Mouse (Mus musculus) frontal cortex, adult 2 months (tissue): ENCODE results near the gene Orai3. TPM values are rescaled to one million over a fixed set of nuclear protein-coding genes. Genes with fewer than 3 reads are reported as not detected.
"Not testable (repeated sequence)": the region's sequence is repeated elsewhere in the genome, so short reads cannot be mapped to it uniquely, and the experiment has no call there.

Source experiments
- DNase-seq, 2 experiments: peaks; one replicate each; pipeline ENCODE4 v3.0.0; 2022; ENCODE audit warnings: low spot score in 1 of 2; ENCODE audit errors: extremely low spot score in 1 of 2
- polyA plus RNA-seq: library from polyadenylated mRNA; depleted of rRNA; stranded (reverse); fragments of >200 nt; gene quantifications from 2 replicates; pipeline ENCODE4 v1.2.3, GENCODE M21; 2012; rRNA removed

Orai3 gene
- polyA plus RNA-seq, result 19.9 and 20.6 TPM in 2 replicates

DNA sequence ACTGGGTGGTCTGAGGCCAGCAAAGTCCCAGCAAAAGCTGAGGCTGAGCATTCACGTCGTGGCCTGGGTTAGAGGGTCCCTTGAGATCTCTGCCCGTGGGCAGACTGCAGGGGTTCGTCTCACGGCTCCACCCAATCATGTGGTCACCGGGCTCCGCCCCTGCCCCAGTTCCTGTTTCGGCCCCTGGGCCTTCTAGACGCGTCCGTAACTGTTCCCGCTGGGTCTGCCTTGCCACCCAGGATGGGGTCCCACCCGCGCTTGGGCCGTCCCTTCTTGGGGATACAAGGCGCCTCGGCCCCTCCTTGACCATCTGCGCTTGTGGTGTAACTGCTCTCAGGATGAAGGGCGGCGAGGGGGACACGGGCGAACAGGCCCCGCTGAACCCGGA is at the start of gene Orai3:
TSS of gene Orai3 (plus strand) at position 165 of the 388 bp plus-strand sequence.
- DNase-seq, result peak; percentile 79 to 87

DNA sequence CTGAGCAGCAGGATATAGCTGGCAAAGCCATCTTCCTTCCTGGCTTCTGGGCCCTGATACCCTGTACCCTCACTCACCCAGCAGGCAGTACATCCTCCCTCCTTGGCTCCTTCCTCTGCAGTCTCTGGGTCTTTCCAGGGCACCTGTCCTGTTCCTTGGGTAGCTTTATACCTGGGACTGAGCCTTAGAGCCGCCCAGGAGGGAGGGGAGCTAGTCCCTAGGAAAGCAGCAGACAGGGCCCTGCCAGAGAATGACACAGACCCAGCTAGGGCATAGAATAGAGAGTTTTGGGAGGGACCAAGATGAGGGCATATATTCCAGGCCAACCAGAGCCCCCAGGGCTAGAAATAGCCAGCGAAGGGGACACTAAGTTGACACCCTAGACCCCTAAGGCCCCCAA is 44.1 kb upstream of the Orai3 start:
- no peak for DNase-seq

DNA sequence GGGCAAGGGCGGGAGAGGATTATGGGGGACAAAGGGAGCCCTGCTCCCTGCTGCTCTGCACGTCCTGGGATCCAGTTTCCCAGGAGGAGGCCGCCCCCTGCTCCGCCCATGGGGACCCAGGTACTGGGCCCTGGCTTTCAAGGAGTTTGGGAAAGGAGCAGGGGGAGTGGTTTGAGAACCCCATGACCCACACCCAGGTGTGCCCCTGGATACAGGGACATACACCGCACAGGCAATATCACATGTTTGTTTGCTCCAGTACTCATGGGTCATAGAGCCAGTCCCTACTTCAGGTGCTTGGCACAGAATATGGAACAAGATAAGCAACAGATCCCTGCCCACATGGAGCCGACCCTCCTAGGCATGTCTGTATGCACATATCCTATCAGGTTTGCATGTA is 43.7 kb upstream of the Orai3 start:
- no peak for DNase-seq

DNA sequence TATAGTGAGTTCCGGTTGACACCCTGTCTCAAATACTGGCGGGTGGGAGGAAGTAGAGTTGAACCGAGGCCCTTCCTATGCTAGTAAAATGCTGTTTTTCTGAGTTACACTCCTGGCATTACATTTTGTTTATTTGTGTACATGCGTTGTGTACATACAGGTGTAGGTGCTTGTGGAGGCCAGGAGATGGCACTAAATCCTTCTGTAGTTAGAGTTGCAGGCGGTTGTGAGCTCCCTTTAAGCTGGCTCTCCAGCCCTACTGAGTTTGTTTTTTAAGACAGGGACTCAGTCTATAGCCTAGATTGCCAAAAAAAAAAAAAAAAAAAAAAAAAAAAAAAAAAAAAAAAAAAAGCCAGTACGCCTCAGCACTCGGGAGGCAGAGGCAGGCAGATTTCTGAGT is 41.7 kb upstream of the Orai3 start:
- no peak for DNase-seq

DNA sequence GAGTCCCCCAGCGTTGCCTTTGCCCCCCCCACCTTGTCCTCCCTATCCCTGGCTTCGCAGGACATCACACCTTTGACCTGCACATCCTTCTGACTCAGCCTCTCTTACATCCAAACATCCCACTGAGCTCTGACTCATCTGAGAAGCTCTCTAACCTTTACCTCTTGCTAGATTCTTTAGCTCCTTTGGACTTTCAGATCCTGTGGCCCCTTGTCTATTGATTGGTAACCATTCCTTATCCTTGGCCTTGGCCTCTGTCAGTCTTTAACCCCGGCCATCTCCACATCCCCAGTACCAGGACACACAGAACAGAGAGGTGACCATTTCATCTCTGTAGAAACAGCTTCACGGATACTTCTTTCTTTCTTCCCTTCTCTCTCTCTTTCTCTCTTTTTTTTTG is 39.4 kb upstream of the Orai3 start:
- DNase-seq, result no peak

DNA sequence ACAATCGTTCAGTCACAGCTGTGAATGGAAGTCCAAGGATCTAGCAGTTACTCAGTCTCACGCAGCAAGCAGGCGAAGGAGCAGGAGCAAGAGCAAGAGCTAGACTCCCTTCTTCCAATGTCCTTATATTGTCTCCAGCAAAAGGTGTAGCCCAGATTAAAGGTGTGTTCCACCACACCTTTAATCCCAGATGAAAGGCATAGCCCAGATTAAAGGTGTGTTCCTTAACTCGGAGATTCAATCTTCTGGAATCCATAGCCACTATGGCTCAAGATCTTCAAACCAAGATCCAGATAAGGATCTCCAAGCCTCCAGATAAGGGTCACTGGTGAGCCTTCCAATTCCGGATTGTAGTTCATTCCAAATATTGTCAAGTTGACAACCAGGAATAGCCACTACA is 37.5 kb upstream of the Orai3 start, which contains the start of gene Ctf2:
TSS of gene Ctf2 (minus strand) at position 101 of the 400 bp plus-strand sequence.
- DNase-seq, result not testable (repeated sequence)

DNA sequence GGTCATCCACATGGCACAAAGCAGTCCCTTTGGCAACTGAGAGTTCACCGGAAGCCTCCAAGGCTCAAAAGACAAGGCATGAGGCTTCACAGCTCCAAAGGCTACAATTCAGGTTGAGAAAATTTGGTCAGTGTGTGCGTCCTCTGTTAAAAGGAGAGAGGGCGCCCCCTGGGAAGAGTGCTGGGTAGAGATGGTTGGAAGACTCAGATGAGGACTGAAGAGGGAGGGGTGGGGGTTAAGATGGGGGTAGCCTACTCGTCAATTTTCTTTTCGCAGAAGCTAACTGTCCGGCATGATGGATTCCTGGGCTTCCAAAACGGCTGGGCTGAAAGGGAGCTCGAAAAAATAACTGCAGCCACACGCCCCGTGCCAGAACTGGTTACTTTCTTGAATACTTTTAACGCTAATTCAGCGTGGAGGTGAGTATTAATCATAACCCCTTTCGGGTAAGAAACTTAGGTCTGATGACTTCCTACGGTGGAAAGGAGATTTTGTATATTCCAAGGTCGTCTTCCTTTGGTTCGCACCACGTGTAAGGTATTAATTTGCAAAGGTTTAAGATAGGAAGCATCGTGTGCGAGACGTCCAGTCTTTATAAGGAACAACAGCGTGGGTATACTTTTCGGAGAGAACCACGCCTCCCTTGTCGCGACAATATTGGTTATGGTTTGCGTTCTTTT is 25.1 kb upstream of the Orai3 start, which contains the start of gene Fbxl19:
TSS of gene Fbxl19 (plus strand) at position 178 of the 680 bp plus-strand sequence.
- peak in 1 of 2 experiments; percentile 85 for DNase-seq

DNA sequence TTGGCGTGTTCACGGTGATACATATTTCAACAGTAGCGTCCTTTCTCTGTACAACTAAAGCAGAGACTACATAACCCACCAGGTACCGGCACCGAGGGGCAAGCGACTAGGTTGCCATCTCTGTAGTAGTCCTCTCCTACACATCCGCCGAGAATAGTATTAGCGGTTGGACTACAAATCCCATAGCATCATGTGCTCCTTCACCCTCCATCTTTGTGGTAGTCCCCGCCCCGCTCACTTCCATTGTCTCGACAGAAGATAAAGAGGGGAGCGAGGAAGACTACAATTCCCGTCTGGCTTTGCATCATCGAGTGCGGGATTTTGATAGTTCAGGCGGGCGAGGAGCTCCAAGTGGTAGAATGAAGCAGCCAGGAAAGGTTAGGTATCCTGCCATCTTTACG is 24.4 kb upstream of the Orai3 start:
- DNase-seq, result peak; percentile 97

DNA sequence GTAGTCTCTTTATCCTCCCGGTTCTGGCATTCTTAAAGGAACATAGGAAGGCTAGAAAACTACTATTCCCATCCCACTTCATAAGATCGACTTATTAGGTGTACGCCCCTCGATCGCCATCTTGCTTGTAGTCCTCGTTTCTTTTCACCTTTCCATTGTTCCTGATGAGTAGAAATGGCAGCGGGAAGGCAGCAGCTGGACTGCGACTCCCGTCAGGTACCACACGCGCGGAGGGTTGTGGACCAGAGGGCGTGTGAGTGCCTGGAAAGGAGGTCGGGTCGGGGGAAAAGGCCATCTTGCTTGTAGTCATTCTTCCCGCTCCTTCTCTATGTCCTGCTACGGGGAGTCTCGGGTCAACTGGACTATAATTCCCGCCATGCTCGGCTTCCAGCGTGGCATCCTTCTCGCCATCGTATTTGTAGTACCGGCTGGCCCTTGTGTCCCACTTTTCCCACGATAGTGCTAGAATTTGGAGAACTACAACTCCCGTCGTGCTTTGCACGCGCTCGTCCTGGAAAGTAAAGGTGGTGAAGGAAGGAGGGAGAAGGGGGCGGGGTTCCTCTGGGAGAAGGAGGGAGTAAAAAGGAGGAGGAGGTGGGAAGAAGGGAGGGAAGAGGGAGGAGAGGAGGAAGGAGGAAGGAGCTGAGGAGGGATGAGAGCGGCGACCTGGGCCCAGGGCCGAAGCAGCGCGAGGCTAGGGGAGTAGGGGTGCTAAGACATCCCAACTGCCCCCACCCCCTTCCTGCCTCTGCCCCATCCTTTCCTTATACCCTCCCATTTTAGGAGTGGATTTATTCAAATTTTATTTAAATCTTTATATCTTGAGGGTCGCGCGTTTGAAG is 23.7 kb upstream of the Orai3 start:
- peak; percentile 99 to 100 for DNase-seq

DNA sequence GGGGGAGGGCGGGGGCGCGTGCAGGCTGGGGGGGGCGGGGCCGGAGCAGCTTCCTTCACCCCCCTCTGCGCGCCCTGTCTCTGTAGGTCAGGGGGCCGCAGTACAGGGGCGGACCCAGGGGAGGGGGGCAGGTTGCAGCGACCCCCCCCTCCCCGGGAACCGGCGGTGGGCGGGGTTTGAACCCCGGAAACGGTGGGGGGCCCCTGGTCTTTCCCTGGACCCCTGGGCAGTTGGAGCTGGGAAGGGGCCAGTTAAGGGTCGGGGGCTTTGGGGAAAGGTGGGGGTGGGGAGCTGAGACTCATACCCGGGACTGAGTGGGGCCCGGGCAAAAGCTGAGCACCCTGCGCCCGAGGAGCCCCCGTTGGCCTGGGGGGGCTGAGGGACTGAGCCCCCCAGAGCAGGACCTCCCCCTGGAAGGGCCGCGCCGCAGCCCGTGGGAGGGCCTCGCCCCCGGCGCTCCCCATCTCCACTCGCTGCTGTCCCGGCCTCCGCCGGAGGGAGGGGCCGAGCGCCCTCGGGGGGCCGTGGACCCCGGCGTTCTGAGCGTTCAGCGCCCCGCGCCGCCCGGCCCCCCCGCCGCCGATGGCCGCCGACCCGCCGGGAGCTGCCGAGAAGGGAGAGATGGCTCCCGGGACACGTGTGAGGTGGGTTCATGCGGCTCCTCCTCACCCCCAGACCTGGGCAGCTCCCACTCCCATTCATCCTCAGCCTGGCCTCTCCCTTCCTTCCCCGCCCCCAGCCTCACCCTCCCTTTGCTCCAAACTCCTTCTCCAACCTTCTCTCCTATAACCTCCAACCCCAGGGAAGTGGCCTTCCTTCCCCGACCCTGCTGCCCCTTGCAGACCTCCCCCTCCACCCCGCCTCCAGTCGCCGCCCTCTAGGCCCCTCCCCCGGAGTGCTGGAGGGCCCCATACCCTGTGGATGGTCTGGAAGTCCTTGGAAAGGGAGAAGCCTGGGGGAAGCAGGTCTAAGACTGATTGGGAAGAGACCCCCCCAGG is 22.8 kb upstream of the Orai3 start:
- DNase-seq, result no peak

DNA sequence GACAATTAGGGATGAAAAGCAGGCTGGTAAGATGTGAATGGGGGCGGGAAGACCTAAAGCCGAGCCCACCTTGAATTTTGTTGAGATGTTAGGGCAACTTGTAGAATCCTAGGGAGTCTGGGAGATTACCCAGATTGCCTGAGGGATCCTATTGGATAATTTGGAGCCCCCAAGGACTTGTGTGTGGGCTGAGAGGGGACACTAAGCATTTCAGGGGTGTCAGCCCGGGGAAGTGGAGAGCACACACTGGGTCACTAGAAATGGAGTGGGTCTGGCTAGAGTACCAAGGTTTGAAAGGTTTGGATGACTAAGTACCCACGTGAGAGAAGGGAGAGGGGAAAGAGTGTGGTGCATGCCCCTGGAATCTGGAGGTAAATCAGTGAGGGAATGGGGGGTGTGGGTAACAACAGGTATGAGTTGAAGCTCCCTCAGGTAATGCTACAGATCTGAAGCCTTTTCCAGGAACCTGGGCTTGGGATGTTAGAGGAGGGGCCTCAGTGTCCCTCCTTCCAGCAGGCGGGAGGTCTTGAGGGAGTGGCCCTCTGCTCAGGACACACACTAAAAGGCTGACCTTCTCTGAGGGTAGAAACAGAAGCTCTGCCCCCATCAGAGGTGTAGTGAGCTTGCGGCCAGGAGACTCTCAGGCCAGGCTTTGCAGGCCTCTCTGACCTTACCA is 21.9 kb upstream of the Orai3 start:
- no peak for DNase-seq

DNA sequence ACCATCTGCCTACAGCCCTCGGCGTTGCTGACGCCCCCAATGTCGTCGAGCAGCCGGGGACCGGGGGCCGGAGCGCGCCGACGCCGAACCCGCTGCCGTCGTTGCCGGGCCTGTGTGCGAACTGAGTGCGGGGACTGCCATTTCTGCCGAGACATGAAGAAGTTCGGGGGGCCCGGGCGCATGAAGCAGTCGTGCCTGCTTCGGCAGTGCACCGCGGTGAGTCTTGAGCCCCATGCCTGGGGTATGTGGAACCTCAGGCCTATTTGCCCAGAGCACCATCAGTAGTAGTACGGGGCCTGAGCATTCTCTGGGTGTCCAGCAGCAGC is 21.4 kb upstream of the Orai3 start:
- no peak for DNase-seq

DNA sequence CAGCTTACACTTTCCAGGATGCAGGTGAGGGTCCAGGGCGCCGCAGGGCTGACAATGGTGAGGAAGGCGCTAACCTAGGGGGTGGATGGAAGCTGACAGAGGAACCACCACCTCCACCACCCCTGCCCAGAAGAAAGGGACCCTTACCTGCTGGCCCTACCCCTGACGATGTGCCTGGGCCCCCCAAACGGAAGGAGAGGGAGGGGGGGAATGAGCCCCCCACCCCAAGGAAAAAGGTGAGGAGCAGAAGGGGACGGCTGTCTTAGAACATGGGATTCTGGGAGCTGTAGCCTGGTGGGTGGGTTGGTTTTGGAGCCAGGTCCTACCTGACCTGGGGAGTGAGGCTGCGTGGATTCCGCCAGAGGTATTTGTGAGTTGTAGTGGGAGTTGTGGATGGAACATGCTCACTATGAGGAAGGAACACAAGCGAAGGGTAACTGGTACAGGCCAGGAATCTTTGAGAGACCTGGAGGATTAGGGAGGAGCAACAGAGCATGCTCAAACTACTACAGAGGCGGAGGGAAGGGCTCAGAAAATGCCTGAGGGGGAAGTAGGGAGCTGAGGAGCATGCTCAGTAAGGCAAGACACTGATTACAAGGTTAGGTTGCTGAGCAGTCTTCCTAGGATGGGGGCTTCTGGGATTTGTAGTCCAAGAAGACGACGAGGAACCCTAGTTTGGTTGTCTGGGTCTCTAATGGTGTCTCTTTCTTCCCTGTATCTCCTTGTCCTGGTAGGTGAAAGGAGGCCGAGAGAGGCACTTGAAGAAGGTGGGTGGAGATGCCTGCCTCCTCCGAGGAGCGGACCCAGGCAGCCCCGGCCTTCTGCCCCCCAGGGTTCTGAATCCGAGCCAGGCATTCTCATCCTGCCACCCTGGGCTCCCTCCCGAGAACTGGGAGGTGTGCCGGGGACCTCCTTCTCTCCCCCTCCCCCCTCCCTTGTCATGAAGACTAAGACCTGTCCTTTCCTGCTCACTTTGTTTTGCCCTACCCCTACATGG is 19.2 kb upstream of the Orai3 start:
- peak; percentile 79 to 84 for DNase-seq

DNA sequence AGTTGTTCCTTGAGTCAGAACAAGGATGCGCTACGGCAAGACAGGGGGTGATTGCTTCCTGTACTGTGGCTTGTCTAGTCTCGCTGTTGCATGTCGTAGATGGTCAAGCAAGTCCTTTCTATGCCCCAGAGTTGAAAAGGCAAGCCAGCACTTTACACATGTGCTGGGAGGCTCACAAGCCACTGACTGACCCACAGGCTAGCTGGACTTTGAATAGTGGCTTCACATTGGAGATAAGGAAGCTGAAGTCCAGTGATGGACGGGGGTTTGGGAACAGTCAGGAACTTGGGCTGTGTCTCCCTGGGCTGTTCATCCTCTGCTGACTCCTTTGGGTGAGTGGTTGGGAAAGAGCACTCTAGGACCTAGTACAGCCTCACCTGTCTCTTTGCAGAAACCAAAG is 18.0 kb upstream of the Orai3 start:
- DNase-seq, result no peak

DNA sequence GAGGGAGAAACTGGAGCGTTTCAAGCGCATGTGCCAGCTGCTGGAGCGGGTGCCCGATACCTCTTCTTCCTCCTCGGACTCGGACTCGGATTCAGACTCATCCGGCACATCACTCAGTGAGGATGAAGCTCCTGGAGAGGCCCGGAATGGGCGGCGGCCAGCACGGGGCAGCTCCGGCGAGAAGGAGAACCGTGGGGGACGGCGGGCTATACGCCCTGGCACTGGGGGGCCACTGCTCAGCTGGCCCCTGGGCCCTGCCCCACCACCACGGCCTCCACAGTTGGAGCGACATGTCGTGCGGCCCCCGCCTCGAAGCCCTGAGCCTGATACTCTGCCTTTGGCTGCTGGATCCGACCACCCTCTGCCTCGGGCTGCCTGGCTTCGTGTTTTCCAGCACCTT is 17.5 kb upstream of the Orai3 start:
- no peak for DNase-seq

DNA sequence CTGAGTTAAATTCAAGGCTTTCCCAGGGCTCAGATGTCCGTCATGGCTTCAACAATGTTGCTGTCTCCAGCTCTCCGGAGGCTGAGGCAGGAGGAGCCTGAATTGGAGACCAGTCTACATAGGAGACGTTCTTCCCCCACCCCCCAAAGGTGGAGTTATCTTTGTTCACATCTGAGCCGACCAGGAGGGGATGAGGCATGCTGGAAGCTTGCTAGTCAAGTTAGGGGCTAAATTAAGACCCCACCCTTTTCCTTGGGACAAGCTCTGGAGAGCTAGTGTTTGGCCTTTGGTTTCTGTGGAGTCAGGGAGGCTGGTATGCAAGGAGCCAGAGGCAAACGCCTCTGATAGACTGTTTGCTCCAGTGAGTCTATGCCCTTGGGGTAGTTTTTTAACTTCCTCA is 16.5 kb upstream of the Orai3 start:
- no peak for DNase-seq

DNA sequence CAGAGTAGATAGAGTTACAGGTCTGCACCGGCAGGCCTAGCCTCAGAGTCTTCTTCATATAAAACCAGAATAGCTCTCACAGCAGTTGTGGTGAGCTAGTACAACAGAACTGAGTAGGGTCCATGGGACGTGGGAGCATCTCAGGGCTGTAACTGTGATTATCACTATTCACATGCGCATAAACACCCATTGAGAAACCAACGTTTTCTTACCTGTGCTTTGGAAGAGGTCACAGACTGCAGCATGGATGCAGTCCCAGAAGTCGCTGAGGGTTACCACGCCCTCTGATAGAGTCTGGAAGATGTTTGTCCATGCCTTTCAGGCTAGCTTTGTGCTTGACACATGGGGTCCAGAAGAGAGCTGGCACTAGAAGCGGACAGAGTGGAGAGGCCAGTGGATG is 15.9 kb upstream of the Orai3 start:
- DNase-seq, result no peak

DNA sequence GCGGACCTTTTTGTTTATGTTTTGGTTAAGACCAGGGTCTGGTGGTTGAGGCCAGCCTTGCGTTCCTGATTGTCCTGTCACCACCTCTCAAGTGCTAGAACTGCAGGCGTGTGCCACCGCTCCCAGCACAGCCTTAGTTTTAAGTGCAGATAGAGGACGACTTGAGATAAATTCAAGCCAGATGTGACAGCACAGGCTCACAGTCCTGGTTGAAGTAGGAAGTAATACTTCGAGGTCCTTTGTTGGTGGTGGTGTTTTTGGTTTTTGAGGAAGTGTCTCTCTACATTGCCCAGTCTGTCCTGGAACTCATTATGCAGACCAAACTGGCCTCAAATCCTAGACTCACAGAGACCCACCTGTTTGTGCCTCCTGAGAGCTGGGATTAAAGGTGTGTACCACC is 9.9 kb upstream of the Orai3 start:
- no peak for DNase-seq

DNA sequence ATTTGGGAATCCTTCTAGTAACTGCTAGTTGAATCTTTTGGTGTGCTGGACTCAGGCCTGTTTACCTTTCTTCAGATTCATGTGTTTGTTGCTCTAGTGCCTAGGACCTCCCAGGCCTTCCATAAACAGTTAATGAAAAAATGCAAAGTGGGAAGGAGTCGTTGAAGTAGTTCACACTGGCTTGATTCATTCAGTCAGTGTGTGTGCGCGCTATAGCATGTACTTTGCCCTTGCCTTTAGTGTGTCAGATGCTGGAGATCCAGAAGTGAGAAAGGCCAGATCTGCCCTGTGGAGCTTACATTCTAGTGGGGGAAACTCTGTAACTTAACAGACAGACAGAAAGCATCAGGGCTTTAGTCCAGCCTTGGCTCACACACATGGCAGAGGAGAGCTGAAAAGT is 9.1 kb upstream of the Orai3 start:
- no peak for DNase-seq
